Mouse (Mus musculus) lung, postnatal 4 days (tissue): ENCODE data around the gene Gm49336.

Experiments
- DNase-seq, 2 experiments: peaks; one replicate each; pipeline ENCODE4 v3.0.0; 2021

The Gm49336 gene

DNA sequence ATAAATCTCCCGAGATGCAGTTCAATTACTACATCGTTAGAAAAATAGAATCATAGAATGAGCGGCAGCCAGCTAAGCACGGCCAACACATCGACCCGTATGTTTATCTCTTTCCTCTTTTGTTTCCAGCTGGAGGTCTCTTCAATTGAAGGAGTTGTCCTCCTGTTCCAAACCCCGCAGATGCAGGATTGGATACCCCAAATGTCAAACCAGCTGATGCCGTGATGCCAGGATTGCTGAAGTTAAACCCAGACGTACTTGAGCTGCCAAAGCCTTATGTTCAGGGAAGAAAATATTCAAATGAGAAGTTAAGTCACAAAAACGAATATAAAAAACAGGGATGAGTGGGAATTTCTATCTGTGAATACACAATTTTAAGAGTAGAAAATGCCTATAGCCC is 31.4 kb downstream of the Gm49336 start:
- DNase-seq: no peak

DNA sequence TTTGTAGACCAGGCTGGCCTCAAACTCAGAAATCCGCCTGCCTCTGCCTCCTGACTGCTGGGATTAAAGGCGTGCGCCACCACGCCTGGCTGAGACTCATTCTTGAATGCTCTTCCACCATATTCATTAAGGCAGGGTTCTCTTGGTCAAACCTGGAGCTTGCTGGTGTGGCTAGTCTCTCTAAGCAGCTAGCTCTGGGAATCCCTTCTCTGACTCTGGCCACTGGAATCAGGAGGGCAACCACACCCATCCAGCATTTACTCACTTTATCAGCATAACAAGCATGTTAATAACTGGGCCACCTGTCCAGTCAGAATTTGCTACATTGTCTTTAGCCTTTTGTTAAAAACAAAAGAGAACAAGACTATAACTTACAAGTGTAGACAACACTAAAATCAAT is 33.7 kb downstream of the Gm49336 start:
- DNase-seq: no peak

DNA sequence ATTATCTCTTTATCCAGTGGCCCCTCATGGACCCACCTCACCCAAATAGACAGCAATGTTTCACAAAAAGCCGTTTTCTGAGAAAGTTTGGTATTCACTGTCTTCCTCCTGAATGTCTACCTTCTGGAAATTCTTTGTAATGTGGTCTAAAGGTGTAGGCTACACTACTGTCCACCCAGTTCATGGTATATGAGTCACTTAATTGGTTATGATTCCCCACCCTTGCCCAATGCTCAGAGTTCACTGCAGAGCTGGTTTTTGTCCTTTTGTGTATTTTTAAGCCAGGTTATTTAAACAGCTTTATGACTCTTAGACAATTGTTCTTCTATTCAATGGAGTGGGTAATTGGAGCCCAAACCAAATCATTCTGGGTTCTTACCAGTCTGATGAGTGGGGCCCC is 35.2 kb downstream of the Gm49336 start:
- no peak for DNase-seq

DNA sequence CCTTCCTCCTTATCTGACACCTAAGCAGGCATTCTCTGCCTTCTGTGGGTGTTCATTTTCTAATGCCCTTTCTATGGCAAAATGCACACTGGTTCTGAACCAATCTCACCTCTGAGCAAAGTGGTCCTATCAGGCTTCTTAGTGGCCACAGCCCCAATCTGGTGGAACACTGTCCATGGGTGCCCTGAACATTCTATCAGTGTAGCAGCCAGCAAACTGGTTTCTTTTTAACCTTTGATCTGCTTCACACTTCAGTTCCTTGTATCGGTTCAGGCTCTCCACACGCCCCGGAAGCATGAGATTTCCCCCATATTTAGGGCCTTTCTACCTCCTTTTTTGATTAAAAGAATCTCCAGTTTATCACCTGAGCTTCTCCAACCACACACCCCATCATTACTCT is 36.3 kb downstream of the Gm49336 start:
- DNase-seq: no peak

DNA sequence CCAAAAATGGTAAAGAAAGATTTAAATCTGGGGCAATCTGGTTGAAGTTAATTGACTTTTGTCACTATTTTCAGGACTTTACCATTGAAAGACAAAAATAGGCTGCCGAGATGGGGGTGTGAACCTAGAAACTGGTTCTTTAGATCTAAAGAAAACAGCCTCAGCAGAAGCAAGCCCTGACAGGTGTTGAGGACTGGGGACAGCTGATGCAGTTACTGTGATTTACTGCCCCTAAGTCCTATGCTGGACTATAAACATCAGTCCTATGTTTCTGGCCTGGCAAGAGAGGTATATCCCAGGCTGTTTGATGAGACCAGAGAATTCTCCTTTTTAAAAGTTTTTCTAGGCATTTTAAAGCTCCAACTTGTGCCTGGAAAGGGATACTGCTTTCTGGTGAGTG is 37.3 kb downstream of the Gm49336 start:
- DNase-seq: no peak

DNA sequence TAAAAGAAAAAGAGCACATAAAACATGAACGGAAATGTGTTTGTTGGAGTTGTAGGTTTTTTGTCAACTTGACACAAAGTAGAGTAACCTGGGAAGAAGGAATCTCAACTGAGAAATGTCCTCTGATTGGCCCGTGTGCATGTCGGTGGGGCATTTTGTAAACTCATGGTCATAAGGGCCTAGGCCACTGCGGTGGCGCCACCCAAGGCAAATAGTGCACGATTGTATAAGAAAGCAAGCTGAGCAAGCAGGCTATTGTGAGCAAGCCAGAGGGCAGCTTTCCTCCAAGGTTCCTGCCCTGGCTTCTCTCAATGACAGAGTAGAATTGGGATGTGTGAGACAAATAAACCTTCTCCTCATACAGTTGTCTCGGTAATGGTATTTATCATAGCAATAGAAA is 42.1 kb downstream of the Gm49336 start:
- DNase-seq: no peak

DNA sequence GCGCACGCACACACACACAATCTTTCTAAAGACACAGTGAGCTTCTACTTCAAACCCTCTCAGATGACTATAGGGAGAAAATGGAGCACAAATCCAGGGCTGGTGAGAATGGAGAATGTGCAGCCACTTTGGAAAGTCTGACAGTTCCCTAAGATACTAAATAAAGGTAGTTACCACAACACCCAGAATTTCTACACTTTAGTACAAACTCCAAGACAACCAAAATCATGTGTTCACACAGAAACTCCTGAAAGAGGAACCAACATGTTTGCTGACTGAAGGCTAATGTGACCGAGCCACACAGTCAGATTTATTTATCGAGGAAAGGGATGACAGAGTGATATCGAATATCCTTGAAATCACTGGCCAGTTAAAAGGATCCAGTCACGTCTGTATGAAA is 46.3 kb downstream of the Gm49336 start:
- DNase-seq: no peak

DNA sequence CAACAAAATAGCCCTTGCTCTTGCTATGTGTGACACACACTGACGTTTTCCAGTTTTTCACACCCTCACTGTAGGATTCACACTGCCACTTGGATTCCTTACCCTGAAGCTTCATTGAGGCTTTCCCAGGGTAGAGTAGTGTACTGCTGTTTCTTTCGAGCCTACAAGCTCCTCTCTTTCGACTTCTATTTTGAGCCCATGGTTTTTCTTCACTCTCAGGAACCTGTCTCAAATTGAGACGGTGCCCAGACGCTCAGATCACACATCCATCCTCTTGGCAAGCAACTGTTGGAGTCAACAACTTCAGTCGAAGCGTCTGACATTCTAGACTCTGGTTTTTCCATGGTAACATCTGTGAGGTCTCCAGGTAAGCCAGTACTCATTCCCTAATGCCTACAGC is 54.4 kb downstream of the Gm49336 start, which contains the start of gene Atp8a2:
Gene Atp8a2, minus strand, starts transcription at position 296 of the 400 bp plus-strand sequence.
- no peak for DNase-seq

DNA sequence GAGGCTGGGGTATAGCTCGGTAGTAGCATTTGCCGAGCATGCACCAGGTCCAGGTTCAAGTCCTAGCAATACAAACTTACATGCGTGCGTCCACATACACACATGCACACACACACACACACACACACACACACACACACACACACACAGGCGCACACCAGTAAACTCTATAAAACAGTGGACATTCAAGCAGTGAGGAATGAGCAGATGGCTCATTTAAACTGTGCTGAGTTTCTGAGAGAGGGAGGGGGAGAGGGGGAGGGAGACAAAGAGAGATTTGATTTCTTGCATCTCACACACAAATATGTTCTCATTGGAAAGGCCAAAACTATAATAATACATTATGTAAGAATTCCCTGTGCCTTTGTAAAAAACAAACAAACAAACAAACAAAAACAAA is 55.3 kb downstream of the Gm49336 start:
- no peak for DNase-seq

DNA sequence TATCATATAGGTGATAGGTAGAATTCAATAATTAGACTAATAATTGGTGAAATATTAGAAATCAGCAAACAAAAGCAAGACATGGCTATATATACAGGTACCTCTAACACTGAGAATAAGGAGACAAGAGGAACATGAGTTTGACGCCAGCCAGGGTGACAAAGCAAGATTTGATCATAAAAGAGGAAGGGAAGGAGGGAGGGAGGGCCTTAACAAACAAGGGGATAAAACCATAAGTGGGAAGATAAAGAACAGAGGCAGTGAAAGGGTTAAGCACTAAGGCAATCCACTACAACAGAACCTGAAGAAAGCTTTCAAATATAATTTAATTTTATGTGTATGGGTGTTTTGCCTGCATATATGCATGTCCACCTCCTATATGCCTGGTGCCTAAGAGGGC is 56.7 kb downstream of the Gm49336 start:
- DNase-seq: no peak

DNA sequence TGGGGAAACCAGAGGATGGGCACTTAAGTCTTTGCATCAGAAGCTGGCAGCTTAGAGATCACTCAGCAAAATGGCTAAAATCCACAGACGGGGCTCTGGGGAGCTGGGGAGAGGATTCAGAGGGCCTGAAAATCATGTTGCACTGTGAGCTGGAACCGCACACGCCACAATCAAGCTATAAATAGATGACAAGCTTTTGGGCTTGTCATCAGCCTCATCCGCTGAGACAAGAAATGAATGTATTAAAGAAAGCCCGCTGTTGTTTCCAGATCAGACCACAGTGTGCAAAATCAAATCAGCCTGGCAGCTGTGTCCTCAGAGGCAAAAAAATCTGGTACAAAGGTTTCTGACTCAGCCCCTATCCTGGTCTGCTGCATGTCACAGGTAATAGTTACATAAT is 61.5 kb downstream of the Gm49336 start:
- no peak for DNase-seq

DNA sequence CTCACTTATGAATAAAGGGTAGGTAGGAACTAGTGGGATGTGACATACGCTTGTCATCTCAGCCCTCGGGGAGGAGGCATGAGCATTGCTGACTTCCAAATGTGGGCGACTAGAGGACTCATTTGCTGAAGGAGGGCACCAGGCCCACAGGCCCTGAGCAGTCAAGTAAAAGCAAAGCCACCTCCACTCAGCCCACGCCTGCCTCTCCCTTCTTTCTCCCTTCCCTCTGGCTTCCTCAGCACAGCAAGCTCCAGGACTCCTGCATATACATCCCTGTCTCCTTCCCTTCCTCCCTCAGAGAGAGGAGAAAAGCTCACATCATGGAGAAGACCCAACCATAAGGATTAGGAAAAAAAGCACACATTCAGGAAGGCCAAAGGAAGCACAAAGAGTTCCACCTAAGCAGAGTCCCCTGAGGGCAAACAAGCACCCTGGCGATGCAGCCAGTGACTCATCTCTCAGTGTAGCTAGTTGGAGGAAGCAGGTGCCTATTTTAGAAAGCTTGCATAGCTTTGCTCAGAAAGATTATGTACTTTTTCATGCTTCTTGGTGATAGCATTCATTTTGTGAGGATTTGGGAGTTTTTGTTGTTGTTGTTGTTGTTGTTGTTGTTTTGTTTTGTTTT is 63.0 kb downstream of the Gm49336 start:
- no peak for DNase-seq

DNA sequence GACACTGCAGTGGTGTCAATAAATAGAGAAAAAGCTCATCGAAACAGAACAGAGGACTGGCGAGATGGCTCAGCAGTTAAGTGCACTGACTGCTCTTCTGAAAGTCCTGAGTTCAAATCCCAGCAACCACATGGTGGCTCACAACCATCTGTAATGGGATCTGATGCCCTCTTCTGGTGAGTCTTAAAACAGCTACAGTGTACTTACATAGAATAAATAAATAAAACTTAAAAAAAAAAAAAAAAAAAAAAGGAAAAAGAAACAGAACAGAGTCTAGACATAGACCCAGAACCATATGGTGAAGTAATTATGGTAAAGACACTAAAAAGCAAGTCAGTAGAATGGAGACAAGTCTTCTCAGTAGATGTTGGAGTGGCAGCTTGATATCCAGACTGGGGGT is 70.0 kb downstream of the Gm49336 start:
- DNase-seq: no peak

DNA sequence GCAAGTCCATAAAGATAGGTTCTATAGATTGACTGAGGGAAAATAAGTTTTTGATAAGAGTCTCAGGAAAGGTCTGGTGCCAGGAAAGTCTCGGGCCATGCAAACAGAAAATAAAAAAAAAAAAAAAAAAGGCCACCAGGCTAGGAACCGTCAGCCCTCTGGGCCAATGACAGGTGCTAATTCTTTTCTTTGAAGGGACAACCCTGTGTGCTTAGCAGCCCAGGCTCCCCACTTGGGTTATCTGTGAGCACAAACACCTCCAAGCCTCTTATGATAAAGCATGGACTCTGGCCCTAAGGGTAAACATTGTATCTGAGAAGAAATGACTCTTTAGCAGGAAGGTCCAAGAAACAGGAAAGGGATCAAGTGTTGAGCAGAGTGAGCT is 72.7 kb downstream of the Gm49336 start:
- DNase-seq: no peak

DNA sequence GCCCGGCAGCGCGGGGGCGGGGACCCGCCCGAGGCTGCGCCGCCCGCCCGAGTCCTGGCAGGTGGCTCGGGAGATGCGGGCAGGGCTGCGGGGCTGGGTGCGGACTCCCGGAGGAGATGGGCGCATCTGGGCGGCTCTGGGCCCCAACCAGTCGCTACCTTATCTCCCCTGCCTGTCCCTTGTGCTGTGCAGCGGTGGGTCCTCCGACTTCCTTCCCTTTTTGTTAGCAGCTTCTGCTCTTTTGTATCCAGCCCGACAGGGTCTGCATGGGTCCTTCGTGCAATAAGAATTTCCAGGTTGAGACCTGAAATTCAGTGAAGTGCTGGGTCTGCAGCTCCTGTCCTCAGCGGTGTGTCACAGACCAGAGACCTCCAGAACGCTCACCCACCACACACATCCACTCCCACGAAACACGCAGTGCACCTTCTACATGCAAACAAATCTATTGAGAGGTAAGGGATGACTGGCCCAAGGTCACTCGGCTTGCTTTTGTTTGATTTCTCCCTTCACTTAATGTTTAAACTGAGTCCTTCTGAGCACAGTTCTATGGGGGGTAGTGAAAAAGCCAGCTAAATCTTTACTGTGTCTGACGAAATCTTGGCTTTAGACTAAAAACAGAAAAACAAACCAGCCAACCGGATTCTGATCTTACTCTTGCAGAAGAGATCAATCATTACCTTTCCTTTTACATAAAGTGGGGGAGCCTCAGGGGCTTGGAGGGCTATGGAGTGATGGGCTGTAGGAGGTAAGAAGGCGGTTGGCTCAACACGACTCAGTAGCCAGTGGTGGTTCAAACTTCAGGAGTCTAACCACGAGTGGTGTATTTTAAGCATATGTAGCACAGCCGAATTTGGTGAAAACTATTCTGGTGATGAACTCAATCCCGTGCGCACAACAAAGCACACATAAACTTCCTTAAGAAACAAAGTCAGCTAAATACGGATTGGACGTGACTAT is 73.4 kb downstream of the Gm49336 start:
- DNase-seq: peak in 1 of 2 experiments; percentile 6

DNA sequence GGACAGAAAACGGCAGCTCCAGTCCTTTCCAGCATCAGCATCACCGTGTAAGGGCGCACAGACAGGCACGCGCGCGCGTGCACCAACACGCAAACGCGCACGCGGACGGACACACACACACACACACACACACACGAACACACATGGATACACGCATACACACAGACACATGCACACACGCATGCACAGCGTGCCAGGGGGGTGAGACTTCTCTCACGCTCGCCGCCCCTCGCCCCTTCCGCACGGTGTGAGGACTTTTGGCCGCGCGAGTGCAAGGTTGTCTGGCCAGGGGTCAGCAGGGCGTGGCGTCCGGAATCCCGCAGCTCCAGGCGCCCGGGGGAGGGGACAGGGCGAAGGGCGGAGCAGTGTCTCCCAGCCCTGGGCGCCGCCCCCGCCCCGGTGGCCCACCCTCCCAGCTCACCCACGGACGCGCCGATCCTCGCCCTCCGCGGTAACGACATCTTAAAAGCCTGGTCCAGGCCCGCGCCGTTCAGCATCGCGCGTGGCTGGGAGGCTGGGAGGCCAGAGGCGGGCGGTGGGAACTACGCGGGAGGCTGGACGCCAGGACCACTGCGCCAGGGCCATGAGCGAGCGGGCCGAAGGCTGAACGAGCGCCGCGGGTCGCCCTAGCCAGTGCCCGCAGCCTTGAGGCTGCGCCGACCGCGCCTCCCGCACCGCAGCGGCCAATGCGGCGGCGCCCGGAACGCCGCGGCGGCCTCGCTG is 74.3 kb downstream of the Gm49336 start:
- DNase-seq: peak; percentile 31 to 44

DNA sequence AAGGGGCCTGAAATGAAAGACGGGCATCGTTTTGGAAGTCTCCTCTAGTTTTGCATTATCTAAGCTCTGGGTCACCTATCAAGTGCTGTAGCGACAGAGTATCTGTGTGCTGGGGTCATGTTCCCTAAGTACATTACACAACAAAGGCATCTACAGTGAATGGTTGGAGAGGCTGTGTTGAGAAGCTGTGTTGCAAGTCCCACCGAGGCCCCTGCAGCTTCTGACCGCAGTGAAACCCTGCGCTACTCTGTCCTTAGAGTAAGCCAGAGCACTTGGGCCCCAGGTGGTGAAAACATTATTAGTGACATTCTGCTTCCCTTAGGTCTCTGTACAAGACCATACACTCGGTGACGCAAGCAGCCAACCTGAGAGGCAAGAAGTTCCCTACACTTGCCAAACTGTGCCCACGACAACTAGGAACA is 74.8 kb downstream of the Gm49336 start:
- no peak for DNase-seq

DNA sequence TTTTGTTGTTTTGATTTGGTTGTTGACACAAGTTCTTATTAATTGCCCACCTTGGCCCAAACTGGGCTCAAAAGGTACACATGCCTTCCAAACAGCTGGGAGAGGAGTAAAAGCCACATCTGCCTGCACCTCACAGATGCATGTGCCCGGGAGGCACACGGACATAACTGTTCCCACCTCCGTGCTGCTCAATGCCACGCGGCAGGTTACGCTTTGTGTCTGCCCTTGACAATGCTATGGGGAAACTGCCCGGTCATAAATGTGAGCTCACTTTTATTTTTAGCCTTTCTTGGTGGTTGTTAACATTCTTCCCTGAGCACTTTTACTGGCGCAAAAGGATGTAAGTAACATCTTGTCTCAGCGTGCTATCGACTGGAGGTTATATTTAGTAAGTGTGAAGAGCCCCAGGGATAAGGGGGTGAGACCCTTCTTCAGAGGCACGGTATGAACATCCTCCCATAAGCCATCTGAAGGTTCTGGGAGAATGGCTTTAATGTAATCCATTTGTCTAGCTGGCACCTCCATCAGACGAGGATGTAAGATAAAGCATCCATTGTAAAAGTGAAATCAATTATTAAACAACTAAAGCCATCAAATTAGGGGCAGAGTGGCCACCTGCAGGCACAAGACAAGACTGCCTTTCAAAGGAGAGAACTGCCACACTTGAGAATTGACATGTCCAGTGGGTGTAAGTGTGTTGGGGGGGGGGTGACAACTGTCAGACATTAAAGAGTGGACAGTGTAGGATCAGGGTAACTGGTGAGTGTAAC is 78.8 kb downstream of the Gm49336 start:
- DNase-seq: no peak

DNA sequence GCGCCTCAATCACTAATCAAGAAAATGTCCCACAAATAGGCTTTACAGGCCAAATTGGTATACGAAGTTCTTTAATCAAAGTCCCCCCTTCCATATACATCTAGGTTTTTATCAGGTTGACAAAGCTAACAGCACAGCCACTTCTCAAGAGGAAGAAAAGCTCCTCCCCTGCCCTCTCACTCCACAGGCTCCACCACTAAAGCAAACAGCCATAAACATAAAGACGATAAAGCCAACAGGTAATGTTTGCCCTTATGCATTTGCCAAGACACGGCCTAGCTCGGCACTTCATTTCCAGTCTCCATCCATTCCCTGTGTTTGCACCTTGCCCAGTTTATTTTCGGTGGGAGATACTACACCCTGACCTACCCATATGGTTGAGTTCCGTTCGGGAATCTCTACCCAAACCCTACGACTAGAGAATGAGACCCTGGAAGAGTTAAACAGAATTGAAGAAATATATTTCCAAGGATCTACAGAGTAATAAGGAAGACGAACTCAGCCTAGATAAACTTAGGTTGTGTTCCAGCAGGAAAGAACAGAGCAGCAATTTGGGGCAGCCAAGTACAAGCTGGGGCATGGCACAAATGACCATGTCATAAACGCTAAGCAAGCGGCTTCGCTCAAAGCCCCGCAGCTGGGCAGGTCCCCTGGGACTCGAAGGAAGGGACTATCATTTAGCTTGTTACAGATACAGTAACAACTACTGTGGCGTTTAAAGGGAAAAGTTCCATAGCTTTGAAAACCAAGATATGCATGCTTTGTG is 80.3 kb downstream of the Gm49336 start:
- no peak for DNase-seq

DNA sequence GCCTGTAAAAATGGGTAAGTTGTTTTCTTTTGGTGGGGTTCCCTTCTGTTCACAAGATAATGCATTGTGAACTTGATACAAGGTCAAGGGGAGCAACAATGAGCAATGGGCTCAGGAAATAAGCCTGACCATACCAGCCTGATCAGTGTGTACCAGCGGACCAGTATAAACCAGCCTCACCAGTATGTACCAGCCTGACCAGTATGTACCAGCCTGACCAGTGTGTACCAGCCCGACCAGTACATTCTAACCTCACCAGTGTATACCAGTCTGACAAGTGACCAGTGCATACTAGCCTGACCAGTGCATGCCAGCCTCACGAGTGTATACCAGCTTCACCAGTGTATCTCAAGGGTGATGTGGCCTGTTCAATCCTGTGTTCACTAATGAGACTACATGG is 87.9 kb downstream of the Gm49336 start:
- no peak for DNase-seq
